Mouse (Mus musculus): ENCODE results near the gene Nyap1.

DNA sequence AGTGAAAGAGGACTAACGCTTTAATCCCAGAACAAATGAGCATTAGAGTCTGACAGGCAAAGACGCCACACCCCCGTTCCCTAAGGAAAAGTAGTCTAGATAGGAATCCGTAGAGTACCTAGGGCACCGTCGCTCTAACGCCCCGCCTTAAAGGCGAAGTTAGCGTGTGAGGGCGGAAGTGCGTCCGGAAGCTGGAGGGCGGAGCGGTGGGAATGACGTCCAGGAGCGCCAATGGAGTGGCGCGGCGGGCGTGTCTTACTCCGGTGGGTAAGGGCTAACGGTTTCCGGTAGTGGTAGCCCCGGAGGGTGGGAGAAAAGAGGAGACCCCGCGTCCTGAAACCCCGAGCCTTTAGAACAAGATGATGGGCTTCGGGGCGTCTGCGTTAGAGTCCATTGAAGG is 37.2 kb upstream of the Nyap1 start, which contains the start of gene Ppp1r35:
- no peak for TF ChIP-seq CTCF (conservative IDR thresholded peaks at IDR 0.05; ENCODE audit: insufficient read depth, insufficient read length, low read depth, low read length)
- TF ChIP-seq POLR2A (IDR thresholded peaks at IDR 0.05; ENCODE audit: low read depth, low read length), result no peak

Data from kidney, adult 2 months (tissue).